Mouse (Mus musculus) frontal cortex, postnatal 36 days (tissue): ENCODE measurements at regions not wholly inside any gene's neighbourhood (a gene's known extent, or its start where the extent isn't known, plus 50 kb on each side); places are given as distances from the start of the nearest gene placed in this dataset.

Experiments
- DNase-seq, 2 experiments: peaks; one replicate each; pipeline ENCODE4 v3.0.0; 2022; ENCODE audit warnings: low spot score in 2 of 2

- no peak for DNase-seq
Measured at GRCm38 (mm10) chrX:13224902-13225301, 55.9 kb upstream of the Ddx3x start.

GRCm38 (mm10) chrX:13226429-13226828 is 54.3 kb upstream of the Ddx3x start:
- DNase-seq, result no peak

GRCm38 (mm10) chrX:13229891-13230614 is 50.7 kb upstream of the Ddx3x start:
- DNase-seq, result peak in 1 of 2 experiments; percentile 23

- DNase-seq, result peak; percentile 76 to 88
Measured at GRCm38 (mm10) chrX:13230615-13231179, 50.1 kb upstream of the Ddx3x start.
